Mouse (Mus musculus) adrenal gland, postnatal 10 days (tissue): ENCODE data around the gene Snrpb. TPM values are rescaled to one million over a fixed set of nuclear protein-coding genes. Genes with fewer than 3 reads are reported as not detected.

Source experiments
- DNase-seq: peaks from one replicate; pipeline ENCODE4 v3.0.0; 2021; ENCODE audit warnings: mixed read lengths
- total RNA-seq, 2 experiments: library from RNA; stranded (reverse); gene quantifications; 2 replicates each; pipeline ENCODE4 v1.2.3; 2021

The Snrpb gene
- total RNA-seq, 2 experiments from 2014 or later, result 194 to 204 TPM

- no peak for DNase-seq
These were observed 36.2 kb downstream of the Snrpb start for GRCm38 (mm10) chr2:130143011-130143410.

DNA sequence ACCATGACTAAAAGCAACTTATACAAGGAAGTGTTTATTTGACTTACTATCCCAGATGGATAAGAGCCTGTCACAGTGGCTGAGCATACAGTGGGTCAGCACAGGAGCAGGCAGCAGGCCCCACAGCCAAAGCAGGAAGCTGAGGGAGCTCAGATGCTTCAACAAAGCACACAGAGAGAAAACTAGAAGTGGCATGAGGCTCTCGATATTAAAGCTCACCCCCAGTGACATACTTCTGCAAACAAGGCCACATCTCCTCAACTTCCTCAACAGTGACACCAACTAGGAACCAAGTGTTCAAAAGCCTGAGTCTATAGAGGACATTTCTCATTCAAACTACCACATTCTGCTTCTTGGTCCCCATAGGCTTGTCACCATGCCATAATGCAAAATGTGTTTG lies 49.5 kb downstream of the Snrpb start:
- no peak for DNase-seq

DNA sequence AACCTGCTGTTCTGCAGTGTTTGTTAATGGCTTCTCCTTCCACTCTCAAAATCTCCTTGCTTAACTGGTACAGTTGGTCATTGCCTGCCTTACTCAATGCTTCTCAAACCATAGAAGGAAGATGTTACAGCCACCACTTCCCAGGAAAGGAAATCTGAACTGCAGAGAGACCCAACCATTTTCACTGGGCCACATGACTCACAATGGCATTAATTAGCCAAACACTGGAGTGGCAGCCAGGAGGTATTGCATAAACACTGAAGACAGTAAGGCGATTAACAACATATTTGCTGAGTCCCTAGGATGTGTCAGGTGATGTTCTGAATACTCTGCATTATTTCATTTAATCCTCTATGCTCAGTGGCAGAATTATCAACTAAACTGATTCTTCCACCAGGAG lies 53.1 kb downstream of the Snrpb start:
- DNase-seq, result no peak

DNA sequence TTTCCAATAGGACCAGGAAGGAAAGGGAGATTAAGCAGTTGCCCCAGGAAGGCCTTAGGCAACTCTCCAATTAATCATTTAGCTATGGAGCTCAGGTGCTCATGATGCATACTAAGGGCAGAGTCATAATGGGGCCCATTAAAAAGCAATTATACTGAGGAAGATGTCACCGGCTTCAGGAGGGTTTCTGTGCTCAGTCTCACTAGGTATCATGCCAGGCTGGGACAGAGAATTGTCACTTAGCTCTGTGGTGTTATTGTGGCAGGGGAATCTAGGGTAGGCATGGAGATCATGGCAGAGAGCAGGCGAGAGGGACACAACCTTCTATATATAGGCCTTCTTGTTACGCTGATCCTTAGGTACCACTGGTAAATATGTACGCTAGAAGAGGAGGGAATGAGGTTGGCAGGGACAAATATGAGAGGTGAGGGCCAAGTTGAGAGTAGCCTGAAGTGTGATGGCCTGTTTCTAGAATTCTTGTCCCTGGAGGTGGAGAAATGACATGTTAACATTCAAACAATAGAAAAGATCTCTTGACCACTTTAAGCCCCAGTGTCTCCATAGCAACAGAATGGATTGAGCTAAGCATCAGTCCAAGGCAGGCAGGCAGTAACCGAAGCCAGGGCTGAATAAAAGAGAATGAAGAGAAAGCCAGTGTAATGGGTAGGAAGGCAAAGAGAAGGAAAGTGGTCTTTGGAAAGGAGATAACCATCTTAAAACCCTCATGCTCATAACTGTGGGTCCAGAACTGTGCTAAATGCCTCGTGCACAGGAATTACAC lies 53.7 kb downstream of the Snrpb start:
- DNase-seq, result no peak

Other genes starting within 250 kb of the Snrpb start
- under 1 TPM in 1 of 2 experiments, not detected in 1; 0.15 TPM for gene Tgm3, start 167.1 kb downstream of the Snrpb start, total RNA-seq
- not detected for gene Tgm6, start 67.0 kb downstream of the Snrpb start, total RNA-seq
- gene Tmc2, start 15.8 kb upstream of the Snrpb start, total RNA-seq, result not detected
- gene Nop56, start 95.0 kb upstream of the Snrpb start, total RNA-seq, result 10 to 100 TPM; 94.0 to 94.6 TPM
- gene Idh3b, start 105.1 kb upstream of the Snrpb start, total RNA-seq, result 100 to 1,000 TPM; 814 to 881 TPM
- gene Ebf4, start 115.8 kb upstream of the Snrpb start, total RNA-seq, result 1 to 10 TPM; 4.5 to 6.2 TPM
- gene Cpxm1, start 218.2 kb upstream of the Snrpb start, total RNA-seq, result 10 to 100 TPM; 15.8 to 16.8 TPM
- gene Gm28372, start 225.8 kb upstream of the Snrpb start, total RNA-seq, result not detected
- not detected for gene 1700020A23Rik, start 225.9 kb upstream of the Snrpb start, total RNA-seq
- gene Tmem239, start 227.1 kb upstream of the Snrpb start, total RNA-seq, result not detected
- 10 to 100 TPM; 57.5 to 58.1 TPM for gene Vps16, start 244.9 kb upstream of the Snrpb start, total RNA-seq
- gene Pced1a, start 245.3 kb upstream of the Snrpb start, total RNA-seq, result 10 to 100 TPM; 12.3 to 14.3 TPM